Mouse (Mus musculus) E14TG2a.4 (cell line): ENCODE measurements around the gene Fam193a.

Experiments
- CTCF ChIP-seq: conservative IDR thresholded peaks from 2 replicates; pipeline ENCODE4 v1.5.1; 2014; ENCODE audit warnings: low read length
- POU5F1 ChIP-seq: IDR thresholded peaks from 2 replicates; pipeline ENCODE4 v1.6.1; 2014; ENCODE audit warnings: low read length, borderline replicate concordance

DNA sequence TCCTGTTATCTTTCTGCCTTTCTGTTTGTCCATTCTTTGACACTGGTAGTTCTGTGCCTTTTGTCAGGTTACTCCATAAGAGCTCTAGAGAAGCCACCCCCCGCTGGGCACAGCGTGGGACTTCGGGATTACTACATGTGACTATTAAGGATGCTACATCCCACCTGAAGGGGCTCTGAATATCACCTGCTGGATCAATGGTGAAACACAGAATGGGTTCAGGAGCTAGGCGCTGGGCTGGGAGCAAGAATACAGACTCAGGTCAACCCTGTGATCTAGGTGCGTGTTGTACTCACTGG is 156.7 kb downstream of the Fam193a start:
- no peak for TF ChIP-seq CTCF
- TF ChIP-seq POU5F1, result no peak
